Mouse (Mus musculus): Measurements from ENCODE around the gene Dmp1.

Gene Dmp1

GRCm38 (mm10) chr5:104202351-104202750, at the start of gene Dmp1:
Gene Dmp1 (plus strand): TSS chr5:104202613.
- DNase-seq (ENCODE audit: extremely low spot score): no peak

GRCm38 (mm10) chr5:104157701-104158100, 44.7 kb upstream of the Dmp1 start:
- no peak for DNase-seq (ENCODE audit: extremely low spot score)

- no peak for DNase-seq (ENCODE audit: extremely low spot score)
These were observed 43.9 kb upstream of the Dmp1 start for GRCm38 (mm10) chr5:104158332-104159052.

GRCm38 (mm10) chr5:104160581-104160980, 41.8 kb upstream of the Dmp1 start:
- DNase-seq (ENCODE audit: extremely low spot score): no peak

DNA sequence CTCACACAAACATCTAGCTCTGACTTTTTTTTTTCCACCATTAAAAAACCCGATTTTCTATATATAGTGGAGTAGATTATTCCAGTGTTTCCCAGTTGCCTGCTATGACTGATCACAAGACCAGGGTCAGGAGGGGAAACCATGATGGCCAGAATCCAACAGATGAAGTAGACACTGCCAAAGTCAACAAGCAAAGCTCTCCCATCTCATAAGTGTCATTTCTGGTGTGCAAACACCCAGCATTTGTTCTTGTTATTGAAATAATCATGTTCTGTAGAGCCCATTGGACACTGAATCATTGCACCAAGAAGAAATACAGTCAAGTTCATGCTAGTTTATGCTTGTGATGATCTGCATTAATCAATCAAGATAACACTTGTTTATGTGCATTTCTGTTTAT, 41.0 kb upstream of the Dmp1 start:
- no peak for DNase-seq (ENCODE audit: extremely low spot score)

DNA sequence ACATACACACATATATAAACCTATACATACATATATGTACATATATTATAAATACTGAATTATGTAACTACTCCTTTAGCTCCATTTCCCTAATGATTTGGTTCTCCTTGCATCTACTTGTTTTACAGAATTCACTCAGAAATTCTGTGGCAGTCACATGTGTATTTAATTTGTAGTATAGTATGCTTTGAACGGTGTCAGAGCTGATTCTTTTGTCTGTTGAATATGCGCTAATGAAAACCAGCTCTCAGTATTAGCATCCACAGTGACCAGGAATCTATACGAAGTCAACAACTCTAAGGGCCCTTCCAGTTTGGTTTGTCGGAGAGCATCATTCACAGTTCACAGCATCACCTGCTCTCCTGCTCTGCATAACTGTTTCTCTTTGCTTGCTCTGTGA, 38.9 kb upstream of the Dmp1 start:
- DNase-seq (ENCODE audit: extremely low spot score): no peak

DNA sequence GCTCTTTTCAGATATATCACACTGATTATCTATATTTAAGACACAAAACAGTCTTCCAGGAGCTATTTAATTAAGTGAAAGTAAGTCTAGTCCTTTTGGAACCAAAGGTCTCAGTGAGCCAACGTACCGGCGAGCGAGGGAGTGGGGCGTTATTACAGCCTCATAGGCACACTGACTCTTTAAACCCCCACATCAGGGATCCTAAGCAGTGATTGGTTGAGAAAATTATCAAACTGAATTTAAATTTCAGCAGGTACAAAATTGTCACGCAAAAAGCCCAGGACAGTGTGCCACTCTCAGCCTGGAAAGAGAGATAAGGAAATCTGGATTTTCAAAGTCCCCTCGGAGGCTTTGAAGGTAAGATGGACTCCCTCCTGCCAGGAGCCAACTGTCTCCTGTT, 32.0 kb upstream of the Dmp1 start, which contains the start of gene Dspp:
Dspp (plus strand) TSS at position 301 of the 400 bp plus-strand sequence.
- no peak for DNase-seq (ENCODE audit: extremely low spot score)

- DNase-seq (ENCODE audit: extremely low spot score): no peak
These were observed 29.3 kb upstream of the Dmp1 start for GRCm38 (mm10) chr5:104173094-104173493.

DNA sequence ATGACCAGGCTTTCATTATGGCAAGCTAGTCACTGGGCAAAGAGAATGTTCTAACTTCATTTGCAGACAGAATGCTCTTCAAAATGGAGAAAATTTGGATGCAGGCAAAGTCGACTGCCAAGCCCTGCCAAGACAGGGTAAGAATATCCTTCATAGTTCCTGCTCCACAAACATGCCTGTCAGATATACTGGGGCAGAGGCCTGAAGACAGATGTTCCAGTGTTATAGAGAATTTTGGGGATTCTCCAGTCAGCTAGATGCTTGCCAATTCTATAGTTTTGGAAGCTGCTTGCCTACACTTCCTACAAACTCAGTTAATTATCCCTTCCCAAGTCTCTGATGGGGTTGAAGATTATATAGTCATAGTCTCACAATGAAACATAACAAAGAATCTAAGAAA, 18.7 kb upstream of the Dmp1 start:
- no peak for DNase-seq (ENCODE audit: extremely low spot score)

GRCm38 (mm10) chr5:104187281-104187680, 15.1 kb upstream of the Dmp1 start:
- DNase-seq (ENCODE audit: extremely low spot score): no peak

- DNase-seq (ENCODE audit: extremely low spot score): no peak
These were observed 7.3 kb upstream of the Dmp1 start for GRCm38 (mm10) chr5:104195086-104195485.

DNA sequence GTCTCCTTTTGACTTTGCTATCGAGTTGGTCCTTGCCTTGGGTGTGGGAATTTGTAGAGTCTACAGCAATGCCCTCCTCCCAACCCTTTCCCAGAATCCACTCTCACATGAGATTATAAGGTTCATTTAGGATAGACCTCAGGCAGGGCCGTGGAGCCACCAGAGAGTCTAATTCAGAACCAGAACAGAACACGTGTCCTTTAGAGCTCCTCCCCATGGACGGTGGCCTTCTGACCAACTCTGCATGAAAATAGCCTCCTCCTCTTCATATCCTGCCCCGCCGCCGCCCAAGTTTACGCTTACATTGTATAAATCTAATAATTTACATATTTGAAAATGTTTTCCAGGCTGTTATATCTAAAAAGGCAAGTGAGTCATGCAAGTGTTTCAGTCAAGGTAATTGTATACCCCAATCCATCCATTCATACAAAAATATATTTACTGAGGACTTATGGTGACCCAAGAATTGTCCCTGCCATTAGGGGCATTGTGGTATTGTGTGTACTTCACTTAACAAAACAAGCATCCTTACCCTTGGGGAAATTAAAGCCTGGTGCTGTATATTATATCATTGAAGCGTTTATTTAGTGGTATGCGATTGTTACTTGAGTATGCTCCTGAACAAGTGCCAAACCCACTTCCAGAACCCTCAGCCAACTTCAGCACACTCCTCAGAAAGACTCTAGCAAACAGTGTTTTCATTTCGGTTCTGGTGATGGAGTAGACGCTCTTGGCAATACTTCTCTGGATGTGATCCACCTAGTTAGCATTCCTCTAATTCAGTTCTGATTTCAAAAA, 1.1 kb upstream of the Dmp1 start:
- no peak for DNase-seq (ENCODE audit: extremely low spot score)

GRCm38 (mm10) chr5:104212531-104212930, 10.1 kb downstream of the Dmp1 start:
- no peak for DNase-seq (ENCODE audit: extremely low spot score)

- DNase-seq (ENCODE audit: extremely low spot score): peak; percentile 48
These were observed 16.5 kb downstream of the Dmp1 start for GRCm38 (mm10) chr5:104218926-104219325.

DNA sequence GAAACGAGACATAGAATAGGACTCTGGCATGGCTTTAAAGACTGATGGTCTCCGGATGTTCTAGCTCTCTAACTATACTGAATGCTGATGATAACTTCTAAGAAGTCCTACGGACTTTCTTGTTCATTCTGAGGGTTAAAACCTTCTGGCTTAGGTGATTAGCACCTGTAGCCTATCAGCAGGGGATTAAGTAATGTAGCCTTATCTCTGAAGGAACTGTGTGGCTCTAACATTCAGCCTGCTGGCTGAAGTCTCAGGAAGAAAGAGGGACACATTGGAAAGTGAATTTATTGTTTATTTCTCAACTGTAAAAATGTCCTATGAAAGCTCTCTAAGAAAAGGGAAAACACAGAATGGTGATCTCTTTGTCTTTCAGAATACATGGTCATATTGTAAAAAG, 21.9 kb downstream of the Dmp1 start:
- no peak for DNase-seq (ENCODE audit: extremely low spot score)

DNA sequence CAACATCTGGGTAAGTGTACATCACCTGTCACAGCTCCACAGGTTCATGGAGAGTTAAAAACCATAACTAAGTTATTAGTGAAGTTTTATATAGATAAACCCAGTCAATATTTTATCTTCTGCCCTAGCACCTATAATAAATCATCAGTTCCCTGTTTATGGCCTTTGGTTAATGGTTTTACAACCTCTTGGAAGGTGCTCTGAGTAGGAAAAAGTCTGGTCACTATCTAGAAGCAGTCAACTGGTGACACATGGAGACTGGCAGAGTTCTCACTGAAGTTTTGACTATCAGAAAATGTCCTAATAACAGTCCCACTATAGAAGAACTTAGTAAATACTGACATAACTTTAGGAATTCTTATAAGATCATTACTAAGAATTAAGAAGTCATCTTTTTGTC, 22.3 kb downstream of the Dmp1 start:
- no peak for DNase-seq (ENCODE audit: extremely low spot score)

DNA sequence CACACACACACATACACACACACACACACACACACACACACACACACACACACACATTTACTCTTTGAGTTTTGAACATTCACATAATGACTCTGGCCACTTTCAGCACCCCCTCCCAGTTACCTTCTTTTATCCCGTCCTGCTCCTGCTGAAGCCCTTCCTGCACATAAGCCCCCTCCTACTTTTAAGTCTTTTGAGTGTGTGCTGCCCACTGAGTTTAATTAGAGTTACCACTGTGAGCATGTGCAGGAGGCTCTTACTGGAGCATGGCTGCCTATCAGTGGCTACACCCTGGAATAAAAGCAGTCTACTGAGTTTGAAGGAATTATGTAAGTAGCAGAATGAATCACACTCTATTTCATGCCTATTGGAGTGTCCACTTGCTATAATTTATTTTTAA, 26.1 kb downstream of the Dmp1 start:
- DNase-seq (ENCODE audit: extremely low spot score): no peak

DNA sequence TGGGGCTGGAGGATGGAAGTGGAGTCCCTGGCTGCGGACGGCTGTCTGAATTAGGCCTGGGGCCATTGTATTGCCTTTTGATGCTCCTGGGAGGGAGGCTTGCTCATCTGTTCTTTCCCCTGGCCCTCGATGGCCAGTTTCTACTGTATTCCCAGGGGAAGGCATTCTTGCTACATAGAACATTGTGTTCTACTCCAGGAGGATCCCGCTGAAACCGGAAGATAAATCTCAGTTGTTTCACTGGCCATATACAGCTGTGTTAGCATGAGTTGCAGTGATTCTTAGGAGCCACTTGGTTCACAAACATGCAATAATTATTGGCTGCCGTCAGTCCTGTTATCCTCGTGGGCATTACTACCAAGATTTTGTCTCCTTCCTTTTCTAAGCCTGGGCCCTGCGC, 34.3 kb downstream of the Dmp1 start:
- no peak for DNase-seq (ENCODE audit: extremely low spot score)

DNA sequence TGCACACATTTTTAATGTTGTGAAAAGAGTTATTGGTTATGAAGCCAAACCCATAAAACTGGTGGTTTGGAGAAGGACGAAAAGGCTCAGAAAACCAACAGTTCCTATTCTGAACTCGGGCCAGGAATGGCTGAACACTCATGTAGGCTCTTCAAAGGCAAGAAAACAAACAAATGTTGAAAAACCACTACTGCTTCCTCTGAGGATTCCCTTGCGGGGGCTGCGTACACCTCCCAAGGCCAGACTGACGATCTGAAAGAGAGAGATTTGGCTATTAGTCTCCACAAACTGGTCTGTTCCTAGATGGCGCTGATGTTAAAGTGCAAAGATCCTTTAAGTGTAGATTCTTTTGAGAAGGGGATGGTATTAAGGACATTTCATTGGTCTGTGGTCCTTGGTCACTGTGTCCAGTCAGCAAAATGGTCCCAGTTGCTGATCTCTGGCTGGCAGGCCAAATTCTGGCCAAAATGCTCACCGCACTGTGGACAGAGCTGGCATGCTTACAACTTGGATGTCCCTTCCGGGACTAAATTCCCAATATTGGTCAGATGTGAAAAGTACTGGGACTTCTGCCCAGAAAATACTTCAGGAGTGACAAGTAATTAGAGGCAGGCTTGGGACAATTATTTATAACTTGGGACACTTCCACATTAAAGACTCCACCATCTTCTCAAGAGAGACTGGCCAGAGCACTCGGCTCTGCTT, 37.4 kb downstream of the Dmp1 start:
- DNase-seq (ENCODE audit: extremely low spot score): no peak

DNA sequence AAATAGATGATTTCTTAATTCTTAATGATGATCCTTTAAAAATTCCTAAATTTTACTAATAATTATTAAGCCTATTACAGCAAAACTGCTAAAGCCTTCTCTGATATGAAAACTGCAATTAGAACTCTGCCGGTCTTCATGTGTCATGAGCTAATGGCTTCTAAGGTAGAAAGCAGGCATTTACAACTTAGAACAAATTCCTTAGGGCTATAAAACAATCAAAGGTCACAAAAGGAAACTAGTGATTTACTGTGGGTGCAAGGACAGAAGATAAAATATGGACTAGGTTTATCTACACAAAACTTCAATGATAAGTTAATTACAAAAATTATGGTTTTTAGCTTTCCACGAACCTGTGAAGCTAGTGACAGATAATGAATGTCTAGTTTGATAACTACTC, 41.8 kb downstream of the Dmp1 start:
- no peak for DNase-seq (ENCODE audit: extremely low spot score)

DNA sequence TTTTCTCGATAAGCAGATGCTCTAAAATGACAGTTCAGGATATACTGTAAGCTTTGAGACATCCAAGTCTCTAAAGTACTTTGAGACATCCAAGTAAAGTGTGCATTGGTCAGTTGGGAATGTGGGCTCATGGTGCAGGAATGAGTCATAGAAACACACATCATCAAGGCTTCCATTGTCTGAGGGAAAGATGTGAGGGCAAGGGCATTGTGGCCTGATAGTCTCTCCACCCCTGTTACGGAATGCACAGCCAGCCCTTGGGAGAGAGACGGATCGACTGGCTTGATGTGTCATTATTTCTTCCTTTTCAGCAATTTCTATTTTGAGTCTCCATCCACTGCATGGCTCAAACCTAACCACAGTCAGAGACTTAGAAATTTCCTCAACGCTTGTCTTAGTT, 49.4 kb downstream of the Dmp1 start:
- DNase-seq (ENCODE audit: extremely low spot score): no peak

GRCm38 (mm10) chr5:104256585-104256984, 54.2 kb downstream of the Dmp1 start:
- DNase-seq (ENCODE audit: extremely low spot score): no peak

Measured in embryo, embryonic 9.5 days (tissue).